Mouse (Mus musculus): ENCODE results near the gene Pam.

- TF ChIP-seq CTCF (IDR thresholded peaks at IDR 0.05; ENCODE audit: borderline replicate concordance, insufficient read depth, low read depth, low read length) (no peak), POLR2A (IDR thresholded peaks at IDR 0.05; ENCODE audit: borderline replicate concordance, insufficient read depth, low read length) (no peak)
These were observed 33.4 kb downstream of the Pam start for GRCm38 (mm10) chr1:98062074-98062473.

Data from cerebellum, adult 2 months (tissue).